ENCODE assay signal across 10 mouse cellular contexts in the genomic region with DNA sequence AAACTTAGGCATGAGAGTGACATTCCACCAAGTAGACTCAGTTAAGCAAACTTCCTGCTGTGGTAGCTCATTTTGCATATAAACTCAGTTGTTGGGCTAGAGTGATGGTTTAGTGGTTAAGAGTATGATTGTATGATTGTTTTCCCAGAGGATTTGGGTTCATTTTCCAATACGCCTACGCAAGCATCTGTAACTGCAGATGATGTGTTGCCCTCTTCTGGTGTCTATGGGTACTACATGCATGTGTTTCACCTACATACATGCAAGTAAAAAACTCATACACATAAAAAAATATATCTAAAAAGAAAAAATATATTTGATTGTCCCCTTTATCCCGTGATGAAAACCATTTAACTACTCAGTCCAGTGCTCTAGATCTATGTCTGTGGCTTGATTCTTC.
DNase-seq lines count a peak whose midpoint lies in the region; ATAC-seq and TF ChIP-seq lines count a peak whose summit lies in the region.
"Had no signal": no experiment of that assay in that cellular context is flagged by ENCODE, and none has a peak within 500 bp of the region (broad histone marks: within the 10 kb centered on the region; RNA-seq: fewer than 3 reads in every experiment).

No protein-coding gene starts in this region.

- no peaks in the 10 kb centered on the region for H3K27me3 ChIP-seq in heart, postnatal 0 days (ENCODE audit: control insufficient read depth, insufficient read depth, low read length)
- H3K27me3 ChIP-seq in liver, postnatal 0 days (ENCODE audit: insufficient read depth, low read length): no peaks in the 10 kb centered on the region
- no peaks in the 10 kb centered on the region for H3K27me3 ChIP-seq in liver, embryonic 12.5 days (replicated peaks)
- H3K27me3 ChIP-seq in MEL (ENCODE audit: control insufficient read depth in 1 of 2, insufficient read depth in 2 of 2, low read length in 2 of 2): no peaks in the 10 kb centered on the region
- H3K27me3 ChIP-seq in forebrain, embryonic 11.5 days (ENCODE audit: control insufficient read depth, insufficient read depth, low read length): no peaks in the 10 kb centered on the region
- H3K27me3 ChIP-seq: lung, embryonic 15.5 days; neural tube, embryonic 13.5 days had no signal

- TF ChIP-seq RAD21 in MEL (IDR thresholded peaks at IDR 0.05; ENCODE audit: low read depth, low read length): peak; percentile 15

- no peak overlapping the region for H3K4me2 ChIP-seq in heart, postnatal 0 days (ENCODE audit: low read depth, low read length)
- no peak overlapping the region for H3K4me2 ChIP-seq in liver, postnatal 0 days (ENCODE audit: low read depth, low read length)
- no peak overlapping the region for H3K4me2 ChIP-seq in liver, embryonic 12.5 days
- H3K4me2 ChIP-seq in forebrain, embryonic 11.5 days (ENCODE audit: low read depth, low read length, severe bottlenecking): no peak overlapping the region
- H3K4me2 ChIP-seq: lung, embryonic 15.5 days; neural tube, embryonic 13.5 days had no signal

- DNase-seq in heart, postnatal 0 days (ENCODE audit: low spot score): no peak
- no peak for DNase-seq in heart, adult 11 months
- no peak for DNase-seq in liver, postnatal 0 days
- DNase-seq in MEL (ENCODE audit: low read depth, low spot score): peak; percentile 60
- DNase-seq in forelimb bud, embryonic 11.5 days (ENCODE audit: low read depth, low spot score): peak; percentile 26
- no peak for DNase-seq in forebrain, embryonic 11.5 days (ENCODE audit: low spot score)
- DNase-seq in cerebellum, adult 8-10 months: no peak

- H3K9ac ChIP-seq in heart, postnatal 0 days (replicated peaks; ENCODE audit: low read depth, low read length): no peak overlapping the region
- no peak overlapping the region for H3K9ac ChIP-seq in liver, postnatal 0 days (replicated peaks)
- no peak overlapping the region for H3K9ac ChIP-seq in liver, embryonic 12.5 days
- H3K9ac ChIP-seq in MEL (ENCODE audit: control insufficient read depth, low read depth, low read length, poor library complexity, severe bottlenecking): no peak overlapping the region
- H3K9ac ChIP-seq in forebrain, embryonic 11.5 days (ENCODE audit: low read length): no peak overlapping the region
- H3K9ac ChIP-seq: lung, embryonic 15.5 days; neural tube, embryonic 13.5 days had no signal

- H3K4me1 ChIP-seq in heart, postnatal 0 days (ENCODE audit: control insufficient read depth, insufficient read depth): no peaks in the 10 kb centered on the region
- H3K4me1 ChIP-seq in liver, postnatal 0 days (ENCODE audit: insufficient read depth): no peaks in the 10 kb centered on the region
- no peaks in the 10 kb centered on the region for H3K4me1 ChIP-seq in liver, embryonic 12.5 days
- no peaks in the 10 kb centered on the region for H3K4me1 ChIP-seq in MEL (ENCODE audit: control insufficient read depth in 1 of 2, insufficient read depth in 2 of 2, low read length in 2 of 2)
- H3K4me1 ChIP-seq in forebrain, embryonic 11.5 days (replicated peaks; ENCODE audit: control insufficient read depth, insufficient read depth, low read length): no peaks in the 10 kb centered on the region
- H3K4me1 ChIP-seq: lung, embryonic 15.5 days; neural tube, embryonic 13.5 days had no signal

- H3K4me3 ChIP-seq in heart, postnatal 0 days (ENCODE audit: low read depth, low read length): no peak overlapping the region
- H3K4me3 ChIP-seq in liver, postnatal 0 days (ENCODE audit: low read depth, low read length): no peak overlapping the region
- no peak overlapping the region for H3K4me3 ChIP-seq in liver, embryonic 12.5 days
- no peak overlapping the region for H3K4me3 ChIP-seq in MEL (ENCODE audit: control insufficient read depth in 1 of 2, insufficient read depth in 1 of 2, low read depth in 2 of 2, low read length in 2 of 2)
- H3K4me3 ChIP-seq in forebrain, embryonic 11.5 days (ENCODE audit: low read depth, low read length): no peak overlapping the region
- H3K4me3 ChIP-seq: lung, embryonic 15.5 days; neural tube, embryonic 13.5 days had no signal

- TF ChIP-seq EP300 in heart, postnatal 0 days (IDR thresholded peaks at IDR 0.05; ENCODE audit: low read depth): no peak
- no peak for TF ChIP-seq EP300 in liver, postnatal 0 days (IDR thresholded peaks at IDR 0.05; ENCODE audit: low read depth)
- no peak for TF ChIP-seq EP300 in MEL (IDR thresholded peaks at IDR 0.05; ENCODE audit: low read depth in 1 of 2, low read length in 2 of 2)

- no peak for ATAC-seq in heart, postnatal 0 days (ENCODE audit: insufficient read depth, low read depth)
- no peak for ATAC-seq in liver, postnatal 0 days
- ATAC-seq in liver, embryonic 12.5 days: no peak
- ATAC-seq in forebrain, embryonic 11.5 days (replicated peaks; ENCODE audit: low FRiP score): no peak

- no peaks in the 10 kb centered on the region for H3K36me3 ChIP-seq in heart, postnatal 0 days (replicated peaks; ENCODE audit: control insufficient read depth, insufficient read depth, low read length)
- no peaks in the 10 kb centered on the region for H3K36me3 ChIP-seq in liver, postnatal 0 days (replicated peaks; ENCODE audit: insufficient read depth, low read length)
- H3K36me3 ChIP-seq in liver, embryonic 12.5 days: no peaks in the 10 kb centered on the region
- no peaks in the 10 kb centered on the region for H3K36me3 ChIP-seq in MEL (ENCODE audit: control insufficient read depth in 1 of 2, insufficient read depth in 2 of 2, low read length in 2 of 2)
- H3K36me3 ChIP-seq in forebrain, embryonic 11.5 days (ENCODE audit: control insufficient read depth, insufficient read depth, low read length): no peaks in the 10 kb centered on the region
- H3K36me3 ChIP-seq: lung, embryonic 15.5 days; neural tube, embryonic 13.5 days had no signal

- WGBS in heart, postnatal 0 days: 53% methylated on average over 3 of the region's 3 CpGs
- 47% methylated on average over 3 of the region's 3 CpGs for WGBS in liver, postnatal 0 days (ENCODE audit: insufficient replicate concordance)
- 34% methylated on average over 3 of the region's 3 CpGs for WGBS in liver, embryonic 12.5 days (ENCODE audit: insufficient replicate concordance)
- WGBS in forebrain, embryonic 11.5 days: 55% methylated on average over 3 of the region's 3 CpGs

- no peak for TF ChIP-seq POLR2A in MEL (IDR thresholded peaks at IDR 0.05; ENCODE audit: control insufficient read depth in 1 of 2, insufficient read depth in 1 of 2, low read depth in 1 of 2, low read length in 2 of 2, poor library complexity in 1 of 2)

- no peaks in the 10 kb centered on the region for H3K9me3 ChIP-seq in heart, postnatal 0 days (replicated peaks; ENCODE audit: control insufficient read depth, low read length)
- H3K9me3 ChIP-seq in liver, postnatal 0 days (ENCODE audit: low read length): no peaks in the 10 kb centered on the region
- no peaks in the 10 kb centered on the region for H3K9me3 ChIP-seq in liver, embryonic 12.5 days (replicated peaks)
- no peaks in the 10 kb centered on the region for H3K9me3 ChIP-seq in MEL (replicated peaks; ENCODE audit: insufficient read depth, low read length)
- H3K9me3 ChIP-seq in forebrain, embryonic 11.5 days (ENCODE audit: control insufficient read depth, low read length): no peaks in the 10 kb centered on the region
- H3K9me3 ChIP-seq: lung, embryonic 15.5 days; neural tube, embryonic 13.5 days had no signal

- no peaks in the 10 kb centered on the region for H3K79me2 ChIP-seq in MEL (ENCODE audit: control insufficient read depth, insufficient read depth, low read length, poor library complexity)

- TF ChIP-seq CTCF in heart, postnatal 0 days (IDR thresholded peaks at IDR 0.05; ENCODE audit: low read depth): peak; percentile 29
- TF ChIP-seq CTCF in liver, postnatal 0 days (IDR thresholded peaks at IDR 0.05; ENCODE audit: low read depth): peak; percentile 39
- peak; percentile 30 to 64 (median 42); a peak in 5 of 6 replicates for TF ChIP-seq CTCF in MEL (IDR thresholded peaks at IDR 0.05 in 2 of 3, conservative IDR thresholded peaks at IDR 0.05 in 1 of 3; ENCODE audit: control insufficient read depth in 1 of 3, insufficient read depth in 1 of 3, low read depth in 2 of 3, low read length in 3 of 3, poor library complexity in 1 of 3, severe bottlenecking in 1 of 3)

- H3K27ac ChIP-seq in heart, postnatal 0 days (ENCODE audit: low read depth): no peak overlapping the region
- H3K27ac ChIP-seq in liver, postnatal 0 days (ENCODE audit: low read depth): no peak overlapping the region
- no peak overlapping the region for H3K27ac ChIP-seq in liver, embryonic 12.5 days
- H3K27ac ChIP-seq in MEL (ENCODE audit: control insufficient read depth, low read depth, low read length): no peak overlapping the region
- H3K27ac ChIP-seq in forebrain, embryonic 11.5 days (ENCODE audit: low read depth, low read length): no peak overlapping the region
- H3K27ac ChIP-seq: lung, embryonic 15.5 days; neural tube, embryonic 13.5 days had no signal

TF ChIP-seq in MEL, 35 proteins besides CTCF, POLR2A, EP300 and RAD21:
- TF ChIP-seq ZKSCAN1 (IDR thresholded peaks at IDR 0.05; ENCODE audit: low read depth, low read length): no peak
- no peak for TF ChIP-seq UBTF (IDR thresholded peaks at IDR 0.05; ENCODE audit: borderline replicate concordance, insufficient read depth, low read depth, low read length)
- peak; percentile 29 for TF ChIP-seq SMC3 (IDR thresholded peaks at IDR 0.05; ENCODE audit: low read depth, low read length)
- no peak for TF ChIP-seq MYB (IDR thresholded peaks at IDR 0.05; ENCODE audit: low read depth, low read length)

Comparison
In these comparisons a context has a peak if more than half of its experiments do, and no peak if none do; other contexts are left out.
1. DNase-seq: peak in MEL (single experiment) and forelimb bud, embryonic 11.5 days (single experiment); none in heart, postnatal 0 days (single experiment), heart, adult 11 months (single experiment), liver, postnatal 0 days (single experiment), forebrain, embryonic 11.5 days (single experiment) and cerebellum, adult 8-10 months (single experiment).
2. Peak in every context shown above with its lines, with median percentiles within 50 percentile points of each other: CTCF ChIP-seq.